Mouse (Mus musculus): ENCODE results near the gene Bace2. TPM values are rescaled to one million over a fixed set of nuclear protein-coding genes. Genes with fewer than 3 reads are reported as not detected.

Gene Bace2
- polyA plus RNA-seq, 1 experiment from 2014 or later: 4.4 TPM

GRCm38 (mm10) chr16:97423627-97424026, 67.1 kb downstream of the Bace2 start:
- no peaks in the 10 kb centered on the region for H3K4me1 ChIP-seq (ENCODE audit: control insufficient read depth, insufficient read depth, low read length)
- H3K4me3 ChIP-seq (ENCODE audit: low read length): no peak overlapping the region
- no peak overlapping the region for H3K4me2 ChIP-seq (replicated peaks; ENCODE audit: low read depth, low read length)
- H3K36me3 ChIP-seq (ENCODE audit: control insufficient read depth, insufficient read depth, low read length): no peaks in the 10 kb centered on the region
- no peaks in the 10 kb centered on the region for H3K9me3 ChIP-seq (ENCODE audit: control insufficient read depth, low read length)
- ATAC-seq (ENCODE audit: low FRiP score, low TSS enrichment): no peak
- WGBS: 89% methylated on average over 1 of the region's 1 CpGs
- H3K27ac ChIP-seq (ENCODE audit: low read depth, low read length): no peak overlapping the region
- no peak overlapping the region for H3K9ac ChIP-seq (ENCODE audit: low read depth, low read length)
- no peaks in the 10 kb centered on the region for H3K27me3 ChIP-seq (ENCODE audit: control insufficient read depth, insufficient read depth, low read length)

- H3K27me3 ChIP-seq (ENCODE audit: control insufficient read depth, insufficient read depth, low read length): no peaks in the 10 kb centered on the region
- no peak for ATAC-seq (ENCODE audit: low FRiP score, low TSS enrichment)
- no peak overlapping the region for H3K9ac ChIP-seq (ENCODE audit: low read depth, low read length)
- WGBS: 81% methylated on average over 3 of the region's 3 CpGs
- no peak overlapping the region for H3K27ac ChIP-seq (ENCODE audit: low read depth, low read length)
- no peaks in the 10 kb centered on the region for H3K4me1 ChIP-seq (ENCODE audit: control insufficient read depth, insufficient read depth, low read length)
- no peaks in the 10 kb centered on the region for H3K36me3 ChIP-seq (ENCODE audit: control insufficient read depth, insufficient read depth, low read length)
- no peak overlapping the region for H3K4me2 ChIP-seq (replicated peaks; ENCODE audit: low read depth, low read length)
- no peak overlapping the region for H3K4me3 ChIP-seq (ENCODE audit: low read length)
- no peaks in the 10 kb centered on the region for H3K9me3 ChIP-seq (ENCODE audit: control insufficient read depth, low read length)
Measured at GRCm38 (mm10) chr16:97428026-97428425, 71.5 kb downstream of the Bace2 start.

- no peak for ATAC-seq (ENCODE audit: low FRiP score, low TSS enrichment)
- H3K9me3 ChIP-seq (ENCODE audit: control insufficient read depth, low read length): no peaks in the 10 kb centered on the region
- no peak overlapping the region for H3K4me2 ChIP-seq (replicated peaks; ENCODE audit: low read depth, low read length)
- no peaks in the 10 kb centered on the region for H3K27me3 ChIP-seq (ENCODE audit: control insufficient read depth, insufficient read depth, low read length)
- 94% methylated on average over 4 of the region's 4 CpGs for WGBS
- H3K4me1 ChIP-seq (ENCODE audit: control insufficient read depth, insufficient read depth, low read length): no peaks in the 10 kb centered on the region
- H3K36me3 ChIP-seq (ENCODE audit: control insufficient read depth, insufficient read depth, low read length): no peaks in the 10 kb centered on the region
- no peak overlapping the region for H3K4me3 ChIP-seq (ENCODE audit: low read length)
- H3K27ac ChIP-seq (ENCODE audit: low read depth, low read length): no peak overlapping the region
- no peak overlapping the region for H3K9ac ChIP-seq (ENCODE audit: low read depth, low read length)
Measured at GRCm38 (mm10) chr16:97430091-97430490, 73.5 kb downstream of the Bace2 start.

GRCm38 (mm10) chr16:97431328-97431727, 74.8 kb downstream of the Bace2 start:
- Histone ChIP-seq H3K9me3 (ENCODE audit: control insufficient read depth, low read length) (no peaks in the 10 kb centered on the region), H3K9ac (ENCODE audit: low read depth, low read length) (no peak overlapping the region), H3K36me3 (ENCODE audit: control insufficient read depth, insufficient read depth, low read length) (no peaks in the 10 kb centered on the region), H3K27ac (ENCODE audit: low read depth, low read length) (no peak overlapping the region), H3K27me3 (ENCODE audit: control insufficient read depth, insufficient read depth, low read length) (no peaks in the 10 kb centered on the region), H3K4me2 (replicated peaks; ENCODE audit: low read depth, low read length) (no peak overlapping the region), H3K4me1 (ENCODE audit: control insufficient read depth, insufficient read depth, low read length) (no peaks in the 10 kb centered on the region), H3K4me3 (ENCODE audit: low read length) (no peak overlapping the region)
- WGBS: 74% methylated on average over 4 of the region's 4 CpGs
- no peak for ATAC-seq (ENCODE audit: low FRiP score, low TSS enrichment)

- Histone ChIP-seq H3K9me3 (ENCODE audit: control insufficient read depth, low read length) (no peaks in the 10 kb centered on the region), H3K4me2 (replicated peaks; ENCODE audit: low read depth, low read length) (no peak overlapping the region), H3K36me3 (ENCODE audit: control insufficient read depth, insufficient read depth, low read length) (no peaks in the 10 kb centered on the region), H3K27me3 (ENCODE audit: control insufficient read depth, insufficient read depth, low read length) (no peaks in the 10 kb centered on the region), H3K4me1 (ENCODE audit: control insufficient read depth, insufficient read depth, low read length) (no peaks in the 10 kb centered on the region), H3K9ac (ENCODE audit: low read depth, low read length) (no peak overlapping the region), H3K4me3 (ENCODE audit: low read length) (no peak overlapping the region), H3K27ac (ENCODE audit: low read depth, low read length) (no peak overlapping the region)
- WGBS: 70% methylated on average over 2 of the region's 2 CpGs
- ATAC-seq (ENCODE audit: low FRiP score, low TSS enrichment): no peak
Measured at GRCm38 (mm10) chr16:97434206-97434605, 77.7 kb downstream of the Bace2 start.

GRCm38 (mm10) chr16:97437448-97438056, 81.0 kb downstream of the Bace2 start:
- Histone ChIP-seq H3K36me3 (ENCODE audit: control insufficient read depth, insufficient read depth, low read length) (no peaks in the 10 kb centered on the region), H3K27ac (ENCODE audit: low read depth, low read length) (no peak overlapping the region), H3K9ac (ENCODE audit: low read depth, low read length) (no peak overlapping the region), H3K4me2 (replicated peaks; ENCODE audit: low read depth, low read length) (no peak overlapping the region), H3K9me3 (ENCODE audit: control insufficient read depth, low read length) (no peaks in the 10 kb centered on the region), H3K4me1 (ENCODE audit: control insufficient read depth, insufficient read depth, low read length) (no peaks in the 10 kb centered on the region), H3K27me3 (ENCODE audit: control insufficient read depth, insufficient read depth, low read length) (no peaks in the 10 kb centered on the region), H3K4me3 (ENCODE audit: low read length) (no peak overlapping the region)
- WGBS: 30% methylated on average over 1 of the region's 1 CpGs
- ATAC-seq (ENCODE audit: low FRiP score, low TSS enrichment): no peak

GRCm38 (mm10) chr16:97438191-97438590, 81.6 kb downstream of the Bace2 start:
- H3K4me2 ChIP-seq (replicated peaks; ENCODE audit: low read depth, low read length): no peak overlapping the region
- no peaks in the 10 kb centered on the region for H3K36me3 ChIP-seq (ENCODE audit: control insufficient read depth, insufficient read depth, low read length)
- H3K9me3 ChIP-seq (ENCODE audit: control insufficient read depth, low read length): no peaks in the 10 kb centered on the region
- no peak overlapping the region for H3K27ac ChIP-seq (ENCODE audit: low read depth, low read length)
- no peak overlapping the region for H3K9ac ChIP-seq (ENCODE audit: low read depth, low read length)
- H3K4me3 ChIP-seq (ENCODE audit: low read length): no peak overlapping the region
- no peaks in the 10 kb centered on the region for H3K27me3 ChIP-seq (ENCODE audit: control insufficient read depth, insufficient read depth, low read length)
- no peak for ATAC-seq (ENCODE audit: low FRiP score, low TSS enrichment)
- WGBS: 70% methylated on average over 3 of the region's 3 CpGs
- no peaks in the 10 kb centered on the region for H3K4me1 ChIP-seq (ENCODE audit: control insufficient read depth, insufficient read depth, low read length)

- no peak overlapping the region for H3K9ac ChIP-seq (ENCODE audit: low read depth, low read length)
- WGBS: 74% methylated on average over 9 of the region's 9 CpGs
Measured at GRCm38 (mm10) chr16:97441967-97442366, 85.4 kb downstream of the Bace2 start.

GRCm38 (mm10) chr16:97443670-97444263, 87.2 kb downstream of the Bace2 start:
- no peaks in the 10 kb centered on the region for H3K9me3 ChIP-seq (ENCODE audit: control insufficient read depth, low read length)
- H3K4me1 ChIP-seq (ENCODE audit: control insufficient read depth, insufficient read depth, low read length): no peaks in the 10 kb centered on the region
- no peak overlapping the region for H3K4me2 ChIP-seq (replicated peaks; ENCODE audit: low read depth, low read length)
- H3K27me3 ChIP-seq (ENCODE audit: control insufficient read depth, insufficient read depth, low read length): no peaks in the 10 kb centered on the region
- ATAC-seq (ENCODE audit: low FRiP score, low TSS enrichment): peak; percentile 84; the same call in 1 of the 2 replicates
- H3K9ac ChIP-seq (ENCODE audit: low read depth, low read length): no peak overlapping the region
- no peak overlapping the region for H3K27ac ChIP-seq (ENCODE audit: low read depth, low read length)
- no peaks in the 10 kb centered on the region for H3K36me3 ChIP-seq (ENCODE audit: control insufficient read depth, insufficient read depth, low read length)
- WGBS: 44% methylated on average over 14 of the region's 14 CpGs
- H3K4me3 ChIP-seq (ENCODE audit: low read length): no peak overlapping the region

More at GRCm38 (mm10) chr16:97441967-97442366, 85.4 kb downstream of the Bace2 start:
- Histone ChIP-seq H3K27me3 (ENCODE audit: control insufficient read depth, insufficient read depth, low read length) (no peaks in the 10 kb centered on the region), H3K36me3 (ENCODE audit: control insufficient read depth, insufficient read depth, low read length) (no peaks in the 10 kb centered on the region), H3K27ac (ENCODE audit: low read depth, low read length) (no peak overlapping the region), H3K4me3 (ENCODE audit: low read length) (no peak overlapping the region), H3K4me2 (replicated peaks; ENCODE audit: low read depth, low read length) (no peak overlapping the region), H3K9me3 (ENCODE audit: control insufficient read depth, low read length) (no peaks in the 10 kb centered on the region), H3K4me1 (ENCODE audit: control insufficient read depth, insufficient read depth, low read length) (no peaks in the 10 kb centered on the region)
- ATAC-seq (ENCODE audit: low FRiP score, low TSS enrichment): no peak

Data from kidney, embryonic 14.5 days (tissue).